Mouse (Mus musculus) kidney, postnatal 36 days (tissue): ENCODE results near the gene Sf3b1.
"Not testable (repeated sequence)": the region's sequence is repeated elsewhere in the genome, so short reads cannot be mapped to it uniquely, and the experiment has no call there.

Experiments used
- DNase-seq, 2 experiments: peaks; one replicate each; pipeline ENCODE4 v3.0.0; 2021 to 2022; ENCODE audit warnings: mixed read lengths in 2 of 2

Sf3b1 gene

GRCm38 (mm10) chr1:55027966-55028365 is 685 bp upstream of the Sf3b1 start:
- DNase-seq = no peak

GRCm38 (mm10) chr1:55026444-55027252 is 633 bp downstream of the Sf3b1 start:
- DNase-seq = peak in 1 of 2 experiments; percentile 9

GRCm38 (mm10) chr1:55025656-55026430 is 1.4 kb downstream of the Sf3b1 start:
- peak in 1 of 2 experiments; percentile 11 for DNase-seq

- no peak for DNase-seq
Measured at GRCm38 (mm10) chr1:55021907-55022306, 5.4 kb downstream of the Sf3b1 start.

GRCm38 (mm10) chr1:55012513-55012912 is 14.8 kb downstream of the Sf3b1 start:
- DNase-seq = no peak

GRCm38 (mm10) chr1:55008313-55008712 is 19.0 kb downstream of the Sf3b1 start:
- not testable (repeated sequence) for DNase-seq

GRCm38 (mm10) chr1:54993581-54993980 is 33.7 kb downstream of the Sf3b1 start:
- DNase-seq = no peak

- DNase-seq = no peak
Measured at GRCm38 (mm10) chr1:54986248-54986647, 41.0 kb downstream of the Sf3b1 start.

- DNase-seq = no peak
Measured at GRCm38 (mm10) chr1:54985831-54986230, 41.5 kb downstream of the Sf3b1 start.

GRCm38 (mm10) chr1:54984154-54984553 is 43.1 kb downstream of the Sf3b1 start:
- no peak for DNase-seq

GRCm38 (mm10) chr1:54983339-54983738 is 43.9 kb downstream of the Sf3b1 start:
- DNase-seq = peak; percentile 20 to 45

GRCm38 (mm10) chr1:54982636-54983035 is 44.6 kb downstream of the Sf3b1 start:
- DNase-seq = no peak

GRCm38 (mm10) chr1:54979226-54979984 is 47.9 kb downstream of the Sf3b1 start:
- peak; percentile 37 to 53 for DNase-seq

GRCm38 (mm10) chr1:54971687-54972404 is 55.4 kb downstream of the Sf3b1 start:
- no peak for DNase-seq

- DNase-seq = no peak
Measured at GRCm38 (mm10) chr1:54966858-54967257, 60.4 kb downstream of the Sf3b1 start.

GRCm38 (mm10) chr1:54965159-54965995 is 61.9 kb downstream of the Sf3b1 start:
- no peak for DNase-seq

- no peak for DNase-seq
Measured at GRCm38 (mm10) chr1:54961724-54962123, 65.6 kb downstream of the Sf3b1 start.

GRCm38 (mm10) chr1:54960613-54961165 is 66.6 kb downstream of the Sf3b1 start:
- DNase-seq = no peak

- DNase-seq = peak in 1 of 2 experiments; percentile 34
Measured at GRCm38 (mm10) chr1:54958525-54958924, 68.8 kb downstream of the Sf3b1 start.

GRCm38 (mm10) chr1:54956995-54957394 is 70.3 kb downstream of the Sf3b1 start:
- not testable (repeated sequence) for DNase-seq

- DNase-seq = no peak
Measured at GRCm38 (mm10) chr1:54954856-54955255, 72.4 kb downstream of the Sf3b1 start.
